Mouse (Mus musculus): ENCODE results near the gene Rack1. TPM values are rescaled to one million over a fixed set of nuclear protein-coding genes. Genes with fewer than 3 reads are reported as not detected.
A peak's percentile ranks its signal among the peaks of the same experiment; 100 is the strongest.

Rack1 gene
- polyA plus RNA-seq, 2 experiments = 674 to 1,100 TPM

DNA sequence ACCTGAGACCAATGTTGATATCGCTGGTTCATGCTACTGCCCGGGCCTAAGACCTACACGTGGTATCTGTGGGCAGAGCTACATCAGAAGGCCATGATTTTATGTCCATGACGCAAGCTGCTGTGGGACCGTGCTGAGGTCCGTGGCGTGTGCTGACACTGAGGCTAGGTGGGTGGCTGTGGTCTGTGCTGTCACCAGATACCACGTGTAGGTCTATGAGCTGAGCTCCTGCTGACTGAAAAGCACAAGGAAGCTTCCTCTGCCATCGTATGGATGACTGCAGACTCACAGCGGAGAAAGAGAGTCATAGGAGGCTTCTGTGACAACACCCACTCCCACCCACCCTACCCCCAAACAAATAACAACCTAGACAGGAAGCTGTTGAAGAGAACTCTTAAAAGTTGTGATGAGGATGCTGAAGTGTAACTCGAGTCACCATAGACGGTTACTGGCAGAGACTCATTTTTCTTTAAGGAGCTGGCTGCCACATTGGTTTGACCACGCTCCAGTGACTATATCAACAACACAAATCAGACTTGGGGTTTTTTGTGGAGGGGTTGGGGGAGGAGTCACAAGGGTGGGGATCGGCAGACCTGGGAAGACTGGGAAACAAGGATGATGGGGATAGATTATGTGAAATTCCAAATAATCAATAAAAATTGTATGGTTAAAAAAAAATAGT, 32.8 kb upstream of the Rack1 start:
- ATAC-seq (ENCODE audit: insufficient read depth) (no peak), DNase-seq (ENCODE audit: low read depth in 3 of 3, low spot score in 3 of 3) (no peak)
- no peaks in the 10 kb centered on the region for H3K27me3 ChIP-seq (ENCODE audit: control insufficient read depth, insufficient read depth, low read length)
- no peak overlapping the region for H3K9ac ChIP-seq (replicated peaks)
- H3K4me3 ChIP-seq (ENCODE audit: insufficient read depth in 1 of 2, low read depth in 2 of 2, low read length in 2 of 2) = no peak overlapping the region
- no peak for TF ChIP-seq EP300 (IDR thresholded peaks at IDR 0.05; ENCODE audit: low read depth)
- TF ChIP-seq CTCF (IDR thresholded peaks at IDR 0.05; ENCODE audit: low read depth) = no peak
- no peak overlapping the region for H3K4me2 ChIP-seq (ENCODE audit: low read depth)
- 57% methylated on average over 14 of the region's 14 CpGs for WGBS (ENCODE audit: insufficient replicate concordance)
- no peak overlapping the region for H3K27ac ChIP-seq
- H3K9me3 ChIP-seq (ENCODE audit: control insufficient read depth, low read length) = no peaks in the 10 kb centered on the region
- H3K36me3 ChIP-seq (replicated peaks; ENCODE audit: control insufficient read depth, insufficient read depth, low read depth) = no peaks in the 10 kb centered on the region
- H3K4me1 ChIP-seq (replicated peaks; ENCODE audit: control insufficient read depth in 2 of 2, insufficient read depth in 2 of 2, low read length in 1 of 2) = no peaks in the 10 kb centered on the region

DNA sequence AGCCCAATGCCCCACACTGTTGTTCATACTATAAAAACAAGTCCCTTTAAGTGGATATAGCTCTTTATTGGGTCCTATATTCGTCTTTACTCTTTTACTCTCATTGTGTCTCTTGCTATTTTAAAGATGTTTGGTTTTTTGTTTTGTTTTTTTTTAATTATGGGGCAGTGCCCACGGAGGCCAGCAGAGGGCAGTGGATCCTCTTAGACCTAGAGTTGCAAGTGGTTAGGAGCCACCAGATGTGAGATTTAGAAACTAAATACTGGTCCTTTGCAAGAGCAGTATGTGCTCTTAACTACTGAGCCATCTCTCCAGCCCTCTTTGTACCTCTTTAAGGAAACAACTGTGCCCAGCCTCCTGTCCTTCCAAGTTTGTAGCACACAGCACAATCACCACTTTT, 28.4 kb upstream of the Rack1 start:
- 1% methylated on average over 2 of the region's 2 CpGs for WGBS (ENCODE audit: insufficient replicate concordance)
- H3K9me3 ChIP-seq (ENCODE audit: control insufficient read depth, low read length) = no peaks in the 10 kb centered on the region
- H3K27ac ChIP-seq = no peak overlapping the region
- H3K9ac ChIP-seq (replicated peaks) = no peak overlapping the region
- TF ChIP-seq CTCF (IDR thresholded peaks at IDR 0.05; ENCODE audit: low read depth) (peak; percentile 72), EP300 (IDR thresholded peaks at IDR 0.05; ENCODE audit: low read depth) (no peak)
- H3K4me1 ChIP-seq (replicated peaks; ENCODE audit: control insufficient read depth in 2 of 2, insufficient read depth in 2 of 2, low read length in 1 of 2) = no peaks in the 10 kb centered on the region; a peak in 1 of 4 replicates
- no peak overlapping the region for H3K4me2 ChIP-seq (ENCODE audit: low read depth)
- no peak overlapping the region for H3K4me3 ChIP-seq (ENCODE audit: insufficient read depth in 1 of 2, low read depth in 2 of 2, low read length in 2 of 2)
- ATAC-seq (ENCODE audit: insufficient read depth) = no peak
- H3K36me3 ChIP-seq (replicated peaks; ENCODE audit: control insufficient read depth, insufficient read depth, low read depth) = no peaks in the 10 kb centered on the region
- no peaks in the 10 kb centered on the region for H3K27me3 ChIP-seq (ENCODE audit: control insufficient read depth, insufficient read depth, low read length)
- DNase-seq (ENCODE audit: low read depth in 3 of 3, low spot score in 3 of 3) = no peak

DNA sequence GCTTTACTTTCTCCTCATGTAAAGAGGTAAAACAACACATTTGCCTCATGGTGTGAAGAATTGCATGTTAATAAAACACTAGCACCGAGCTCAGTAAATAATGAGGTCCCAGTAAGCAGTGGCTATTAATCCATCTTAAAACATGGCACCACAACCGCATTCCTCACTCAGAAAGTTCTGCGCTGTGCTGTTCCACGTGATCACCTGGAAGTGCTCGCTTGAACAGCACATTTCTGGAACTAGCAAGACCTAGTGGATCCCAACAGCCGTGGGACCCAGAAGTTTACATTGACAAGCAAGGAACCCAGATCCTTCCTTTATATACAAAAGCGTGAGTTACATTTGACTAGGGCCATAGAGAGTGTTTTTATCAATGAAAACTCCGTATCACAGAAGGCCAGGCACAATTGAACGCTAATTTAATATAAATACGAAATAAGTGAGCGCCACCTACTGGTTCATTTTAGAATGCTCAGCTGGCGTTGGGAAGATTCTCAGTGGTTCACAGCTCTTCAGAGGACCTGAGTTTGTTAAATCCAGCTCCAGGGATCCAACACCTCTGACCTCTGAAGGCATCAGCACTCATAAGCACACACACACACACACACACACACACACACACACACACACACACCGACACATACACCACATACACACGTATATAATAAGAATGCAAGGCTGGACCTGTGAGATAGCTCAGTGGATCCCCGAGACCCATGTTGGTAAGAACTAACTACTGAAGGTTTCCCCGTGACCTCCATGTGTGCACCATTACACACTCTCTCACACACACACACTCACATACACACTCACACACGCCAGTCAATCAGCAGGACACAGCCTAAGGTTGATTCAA, 25.5 kb upstream of the Rack1 start:
- DNase-seq (ENCODE audit: low read depth in 3 of 3, low spot score in 3 of 3) (no peak), ATAC-seq (ENCODE audit: insufficient read depth) (no peak)
- Histone ChIP-seq H3K4me1 (replicated peaks; ENCODE audit: control insufficient read depth in 2 of 2, insufficient read depth in 2 of 2, low read length in 1 of 2) (no peaks in the 10 kb centered on the region; a peak in 1 of 4 replicates), H3K9ac (replicated peaks) (no peak overlapping the region), H3K27ac (no peak overlapping the region), H3K36me3 (replicated peaks; ENCODE audit: control insufficient read depth, insufficient read depth, low read depth) (no peaks in the 10 kb centered on the region), H3K4me2 (ENCODE audit: low read depth) (peak overlapping the region; percentile 11), H3K27me3 (ENCODE audit: control insufficient read depth, insufficient read depth, low read length) (no peaks in the 10 kb centered on the region), H3K4me3 (ENCODE audit: insufficient read depth in 1 of 2, low read depth in 2 of 2, low read length in 2 of 2) (no peak overlapping the region), H3K9me3 (ENCODE audit: control insufficient read depth, low read length) (no peaks in the 10 kb centered on the region)
- TF ChIP-seq EP300 (IDR thresholded peaks at IDR 0.05; ENCODE audit: low read depth) (no peak), CTCF (IDR thresholded peaks at IDR 0.05; ENCODE audit: low read depth) (peak; percentile 60)
- 31% methylated on average over 17 of the region's 17 CpGs for WGBS (ENCODE audit: insufficient replicate concordance)

GRCm38 (mm10) chr11:48775483-48775882, 24.6 kb upstream of the Rack1 start:
- TF ChIP-seq EP300 (IDR thresholded peaks at IDR 0.05; ENCODE audit: low read depth) (no peak), CTCF (IDR thresholded peaks at IDR 0.05; ENCODE audit: low read depth) (peak; percentile 40)
- WGBS (ENCODE audit: insufficient replicate concordance) = 5% methylated on average over 7 of the region's 7 CpGs
- no peak overlapping the region for H3K9ac ChIP-seq (replicated peaks)
- no peaks in the 10 kb centered on the region for H3K36me3 ChIP-seq (replicated peaks; ENCODE audit: control insufficient read depth, insufficient read depth, low read depth)
- no peaks in the 10 kb centered on the region for H3K9me3 ChIP-seq (ENCODE audit: control insufficient read depth, low read length)
- no peaks in the 10 kb centered on the region for H3K27me3 ChIP-seq (ENCODE audit: control insufficient read depth, insufficient read depth, low read length)
- H3K4me1 ChIP-seq (replicated peaks; ENCODE audit: control insufficient read depth in 2 of 2, insufficient read depth in 2 of 2, low read length in 1 of 2) = no peaks in the 10 kb centered on the region; a peak in 1 of 4 replicates
- peak overlapping the region; percentile 15; the same call in 1 of the 2 replicates for H3K4me2 ChIP-seq (ENCODE audit: low read depth)
- ATAC-seq (ENCODE audit: insufficient read depth) (no peak), DNase-seq (ENCODE audit: low read depth in 3 of 3, low spot score in 3 of 3) (peak in 1 of 3 experiments; percentile 50)
- no peak overlapping the region for H3K27ac ChIP-seq
- H3K4me3 ChIP-seq (ENCODE audit: insufficient read depth in 1 of 2, low read depth in 2 of 2, low read length in 2 of 2) = no peak overlapping the region

DNA sequence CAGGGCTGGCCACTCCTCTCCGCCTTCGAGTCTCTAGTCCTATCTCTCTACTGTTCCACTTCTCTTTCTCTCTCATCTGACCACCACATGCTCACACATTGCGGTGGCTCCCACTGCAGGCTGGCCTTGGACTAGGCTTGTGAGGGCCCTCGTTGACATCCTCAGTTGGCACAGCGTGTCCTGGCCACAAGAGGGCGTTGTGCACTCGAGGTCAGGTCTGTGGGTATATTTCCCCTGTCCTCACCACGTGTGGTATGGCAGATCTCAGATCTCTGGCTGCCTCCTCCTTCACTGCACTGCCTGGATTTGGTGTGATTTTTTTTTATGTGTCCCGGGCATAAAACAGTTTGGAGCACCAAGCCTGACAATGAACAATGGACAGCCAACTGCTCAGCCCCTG, 23.5 kb upstream of the Rack1 start:
- Histone ChIP-seq H3K4me3 (ENCODE audit: insufficient read depth in 1 of 2, low read depth in 2 of 2, low read length in 2 of 2) (no peak overlapping the region), H3K9me3 (ENCODE audit: control insufficient read depth, low read length) (no peaks in the 10 kb centered on the region), H3K36me3 (replicated peaks; ENCODE audit: control insufficient read depth, insufficient read depth, low read depth) (no peaks in the 10 kb centered on the region), H3K27ac (no peak overlapping the region), H3K4me2 (ENCODE audit: low read depth) (no peak overlapping the region), H3K9ac (replicated peaks) (no peak overlapping the region), H3K27me3 (ENCODE audit: control insufficient read depth, insufficient read depth, low read length) (no peaks in the 10 kb centered on the region), H3K4me1 (replicated peaks; ENCODE audit: control insufficient read depth in 2 of 2, insufficient read depth in 2 of 2, low read length in 1 of 2) (no peaks in the 10 kb centered on the region; a peak in 1 of 4 replicates)
- DNase-seq (ENCODE audit: low read depth in 3 of 3, low spot score in 3 of 3) (no peak), ATAC-seq (ENCODE audit: insufficient read depth) (no peak)
- WGBS (ENCODE audit: insufficient replicate concordance) = 29% methylated on average over 9 of the region's 9 CpGs
- no peak for TF ChIP-seq EP300 (IDR thresholded peaks at IDR 0.05; ENCODE audit: low read depth)
- peak; percentile 71 for TF ChIP-seq CTCF (IDR thresholded peaks at IDR 0.05; ENCODE audit: low read depth)

All from liver, embryonic 14.5 days (tissue).